ENCODE assay signal across 14 mouse cellular contexts in genomic region chr2:134977641-134978040, GRCm38 (mm10).
DNase-seq lines count a peak whose midpoint lies in the region; ATAC-seq lines count a peak whose summit lies in the region.
"Had no signal": no experiment of that assay in that cellular context is flagged by ENCODE, and none has a peak within 500 bp of the region (broad histone marks: within the 10 kb centered on the region; RNA-seq: fewer than 3 reads in every experiment).

No protein-coding gene starts in this region.

- no peaks in the 10 kb centered on the region for H3K9me3 ChIP-seq in forebrain, embryonic 14.5 days (replicated peaks; ENCODE audit: control insufficient read depth, low read length)
- H3K9me3 ChIP-seq in forebrain, embryonic 10.5 days: no peaks in the 10 kb centered on the region
- no peaks in the 10 kb centered on the region for H3K9me3 ChIP-seq in kidney, embryonic 15.5 days (replicated peaks)
- no peaks in the 10 kb centered on the region for H3K9me3 ChIP-seq in embryonic facial prominence, embryonic 14.5 days (ENCODE audit: control insufficient read depth, low read length)
- H3K9me3 ChIP-seq: embryonic facial prominence, embryonic 12.5 days; intestine, embryonic 15.5 days had no signal

- no peak overlapping the region for H3K4me2 ChIP-seq in forebrain, embryonic 14.5 days (ENCODE audit: low read length)
- no peak overlapping the region for H3K4me2 ChIP-seq in kidney, embryonic 15.5 days
- H3K4me2 ChIP-seq in embryonic facial prominence, embryonic 14.5 days (ENCODE audit: low read depth, low read length): no peak overlapping the region
- H3K4me2 ChIP-seq: embryonic facial prominence, embryonic 12.5 days; heart, embryonic 11.5 days; intestine, embryonic 15.5 days; liver, embryonic 11.5 days had no signal

- ATAC-seq in forebrain, embryonic 14.5 days: peak; percentile 44; the same call in 1 of the 2 replicates
- ATAC-seq in kidney, embryonic 15.5 days (replicated peaks; ENCODE audit: low FRiP score): no peak
- ATAC-seq in embryonic facial prominence, embryonic 14.5 days (ENCODE audit: low read depth): 0 out of 2 replicates have a peak, but pooled peaks have one; percentile 55
- ATAC-seq: intestine, embryonic 15.5 days had no signal

- peaks cover 7% of the 10 kb centered on the region for H3K4me1 ChIP-seq in forebrain, embryonic 14.5 days (ENCODE audit: control insufficient read depth, insufficient read depth, low read length)
- peaks cover 8% of the 10 kb centered on the region for H3K4me1 ChIP-seq in forebrain, embryonic 10.5 days
- H3K4me1 ChIP-seq in kidney, embryonic 15.5 days: no peaks in the 10 kb centered on the region
- peaks cover 9% of the 10 kb centered on the region; the same call in 1 of the 2 replicates for H3K4me1 ChIP-seq in embryonic facial prominence, embryonic 14.5 days (ENCODE audit: control insufficient read depth, insufficient read depth, low read length)
- H3K4me1 ChIP-seq: intestine, embryonic 15.5 days had no signal

- H3K36me3 ChIP-seq in forebrain, embryonic 14.5 days (ENCODE audit: control insufficient read depth, insufficient read depth, low read length): no peaks in the 10 kb centered on the region
- no peaks in the 10 kb centered on the region for H3K36me3 ChIP-seq in forebrain, embryonic 10.5 days (replicated peaks)
- H3K36me3 ChIP-seq in kidney, embryonic 15.5 days: no peaks in the 10 kb centered on the region
- no peaks in the 10 kb centered on the region for H3K36me3 ChIP-seq in embryonic facial prominence, embryonic 14.5 days (ENCODE audit: control insufficient read depth, insufficient read depth, low read length)
- H3K36me3 ChIP-seq: embryonic facial prominence, embryonic 12.5 days; intestine, embryonic 15.5 days had no signal

- H3K27ac ChIP-seq in forebrain, embryonic 14.5 days (ENCODE audit: low read depth, low read length): no peak overlapping the region
- H3K27ac ChIP-seq in forebrain, embryonic 10.5 days: no peak overlapping the region
- no peak overlapping the region for H3K27ac ChIP-seq in kidney, embryonic 15.5 days
- H3K27ac ChIP-seq in embryonic facial prominence, embryonic 14.5 days (replicated peaks; ENCODE audit: low read depth, low read length): no peak overlapping the region
- H3K27ac ChIP-seq: intestine, embryonic 15.5 days had no signal

- 96% methylated on average over 1 of the region's 1 CpGs for WGBS in forebrain, embryonic 14.5 days
- WGBS in forebrain, embryonic 10.5 days: 89% methylated on average over 1 of the region's 1 CpGs
- 89% methylated on average over 1 of the region's 1 CpGs for WGBS in kidney, embryonic 15.5 days
- WGBS in embryonic facial prominence, embryonic 14.5 days: 47% methylated on average over 1 of the region's 1 CpGs

- H3K4me3 ChIP-seq in forebrain, embryonic 14.5 days (ENCODE audit: low read depth, low read length): no peak overlapping the region
- no peak overlapping the region for H3K4me3 ChIP-seq in forebrain, embryonic 10.5 days
- H3K4me3 ChIP-seq in kidney, embryonic 15.5 days (replicated peaks): no peak overlapping the region
- no peak overlapping the region for H3K4me3 ChIP-seq in embryonic facial prominence, embryonic 14.5 days (ENCODE audit: low read depth, low read length)
- H3K4me3 ChIP-seq: embryonic facial prominence, embryonic 12.5 days; intestine, embryonic 15.5 days had no signal

- no peak overlapping the region for H3K9ac ChIP-seq in forebrain, embryonic 14.5 days (ENCODE audit: low read length)
- no peak overlapping the region for H3K9ac ChIP-seq in kidney, embryonic 15.5 days
- no peak overlapping the region for H3K9ac ChIP-seq in embryonic facial prominence, embryonic 14.5 days (ENCODE audit: low read depth, low read length)
- H3K9ac ChIP-seq: embryonic facial prominence, embryonic 12.5 days; intestine, embryonic 15.5 days had no signal

- DNase-seq in forebrain, embryonic 14.5 days (ENCODE audit: low spot score): peak; percentile 49
- DNase-seq in forebrain, embryonic 10.5 days (ENCODE audit: extremely low spot score, low spot score): no peak
- peak; percentile 23 for DNase-seq in kidney, postnatal 14 days
- peak; percentile 82 for DNase-seq in NIH3T3 (ENCODE audit: low read depth)
- peak; percentile 79 for DNase-seq in embryonic facial prominence, embryonic 14.5 days (ENCODE audit: low spot score)
- DNase-seq in spleen, postnatal 4 days (ENCODE audit: low spot score in 2 of 2): no peak
- DNase-seq in thymus, postnatal 10 days (ENCODE audit: low spot score in 2 of 2): no peak
- DNase-seq: cerebellum, adult 9-11 months; heart, postnatal 4 days had no signal

- H3K27me3 ChIP-seq in forebrain, embryonic 14.5 days (replicated peaks; ENCODE audit: control insufficient read depth, insufficient read depth, low read length): no peaks in the 10 kb centered on the region
- H3K27me3 ChIP-seq in forebrain, embryonic 10.5 days (ENCODE audit: poor library complexity, severe bottlenecking): no peaks in the 10 kb centered on the region
- H3K27me3 ChIP-seq in kidney, embryonic 15.5 days: no peaks in the 10 kb centered on the region
- no peaks in the 10 kb centered on the region for H3K27me3 ChIP-seq in embryonic facial prominence, embryonic 14.5 days (replicated peaks; ENCODE audit: control insufficient read depth, insufficient read depth, low read length)
- H3K27me3 ChIP-seq: embryonic facial prominence, embryonic 12.5 days; intestine, embryonic 15.5 days had no signal

Comparison
In these comparisons a context has a peak if more than half of its experiments do, and no peak if none do; other contexts are left out.
1. DNase-seq: peak in forebrain, embryonic 14.5 days (single experiment), kidney, postnatal 14 days (single experiment), NIH3T3 (single experiment) and embryonic facial prominence, embryonic 14.5 days (single experiment); none in forebrain, embryonic 10.5 days (single experiment), spleen, postnatal 4 days (0 of 2) and thymus, postnatal 10 days (0 of 2).